1 mouse cellular context compared by ENCODE assay signal in genomic region chr11:102566290-102566689, GRCm38 (mm10).
TF ChIP-seq lines count a peak whose summit lies in the region.

No protein-coding gene starts in this region.

TF ChIP-seq in MEL, 35 proteins besides CTCF, POLR2A, EP300 and RAD21:
- TF ChIP-seq MYC (IDR thresholded peaks at IDR 0.05; ENCODE audit: low read depth, low read length), result 0 out of 2 replicates have a peak, but pooled peaks have one; percentile 37
- TF ChIP-seq BHLHE40 (IDR thresholded peaks at IDR 0.05; ENCODE audit: borderline replicate concordance, low read depth, low read length), result no peak
- TF ChIP-seq SIN3A (IDR thresholded peaks at IDR 0.05; ENCODE audit: low read length), result peak; percentile 24; the same call in 1 of the 2 replicates
- no peak for TF ChIP-seq CHD2 (IDR thresholded peaks at IDR 0.05; ENCODE audit: low read length)
- no peak for TF ChIP-seq TCF12 (IDR thresholded peaks at IDR 0.05; ENCODE audit: low read depth, low read length)
- TF ChIP-seq JUND (IDR thresholded peaks at IDR 0.05; ENCODE audit: low read depth, low read length), result no peak
- TF ChIP-seq ZMIZ1 (IDR thresholded peaks at IDR 0.05; ENCODE audit: low read depth, low read length), result no peak
- no peak for TF ChIP-seq SMC3 (IDR thresholded peaks at IDR 0.05; ENCODE audit: low read depth, low read length)
- no peak for TF ChIP-seq MAFK (IDR thresholded peaks at IDR 0.05; ENCODE audit: borderline replicate concordance, low read depth, low read length)
- TF ChIP-seq GATA1 (IDR thresholded peaks at IDR 0.05; ENCODE audit: low read depth, low read length), result peak; percentile 66
- no peak for TF ChIP-seq NRF1 (IDR thresholded peaks at IDR 0.05; ENCODE audit: insufficient read depth, low read depth, low read length, poor library complexity, severe bottlenecking)
